Mouse (Mus musculus) spleen, adult 2 months (tissue): ENCODE results near the gene Map1lc3a. TPM values are rescaled to one million over a fixed set of nuclear protein-coding genes. Genes with fewer than 3 reads are reported as not detected.

ENCODE experiments used
- DNase-seq, 2 experiments: peaks; one replicate each; pipeline versions ENCODE4 v3.0.0 to v3.0.0-alpha.2; 2012 to 2021; ENCODE audit warnings: low spot score in 2 of 2, low read depth in 1 of 2
- H3K27ac ChIP-seq: fragments of 200-500 bp; 2 replicates; pipeline ENCODE4 v1.5.1; 2012; ENCODE audit warnings: low read length, inconsistent platforms; ENCODE audit not compliant: insufficient read depth
- H3K27me3 ChIP-seq: fragments of 200-500 bp; 2 replicates; pipeline ENCODE4 v1.6.1; 2012; ENCODE audit warnings: mild to moderate bottlenecking, moderate library complexity, low read length, inconsistent platforms; ENCODE audit not compliant: control insufficient read depth, insufficient read depth
- H3K36me3 ChIP-seq: fragments of 200-500 bp; 2 replicates; pipeline ENCODE4 v1.6.1; 2012; ENCODE audit warnings: mild to moderate bottlenecking, low read length, inconsistent platforms; ENCODE audit not compliant: control insufficient read depth, insufficient read depth
- H3K4me1 ChIP-seq: fragments of 200-500 bp; 2 replicates; pipeline ENCODE4 v1.6.1; 2011; ENCODE audit warnings: inconsistent platforms; ENCODE audit not compliant: control insufficient read depth, insufficient read depth, insufficient read length
- H3K4me3 ChIP-seq: fragments of 200-500 bp; 2 replicates; pipeline ENCODE4 v1.5.1; 2011; ENCODE audit warnings: mild to moderate bottlenecking, inconsistent platforms; ENCODE audit not compliant: insufficient read depth, insufficient read length; ENCODE audit errors: extremely low read depth
- CTCF ChIP-seq: fragments of 200-500 bp; IDR thresholded peaks from 2 replicates; pipeline ENCODE4 v1.5.1; 2011; ENCODE audit warnings: mild to moderate bottlenecking, inconsistent platforms; ENCODE audit not compliant: insufficient read depth, insufficient read length, insufficient replicate concordance; ENCODE audit errors: extremely low read depth
- POLR2A ChIP-seq: fragments of 200-500 bp; IDR thresholded peaks from 2 replicates; pipeline ENCODE4 v1.6.1; 2011; ENCODE audit warnings: low read depth, low read length, inconsistent platforms
- WGBS: fragments of 180-500 bp; shearing (Covaris S2); methylation state at CpG from one replicate; pipeline ENCODE4 v1.1.7; 2018; 5-methylcytosine and 5-hydroxymethylcytosine counted together
- polyA plus RNA-seq: library from polyadenylated mRNA; depleted of rRNA; stranded (reverse); fragments of >200 nt; gene quantifications from 2 replicates; pipeline ENCODE4 v1.2.3, GENCODE M21; 2012

Gene Map1lc3a
- polyA plus RNA-seq, 1 experiment = 42.7 TPM

DNA sequence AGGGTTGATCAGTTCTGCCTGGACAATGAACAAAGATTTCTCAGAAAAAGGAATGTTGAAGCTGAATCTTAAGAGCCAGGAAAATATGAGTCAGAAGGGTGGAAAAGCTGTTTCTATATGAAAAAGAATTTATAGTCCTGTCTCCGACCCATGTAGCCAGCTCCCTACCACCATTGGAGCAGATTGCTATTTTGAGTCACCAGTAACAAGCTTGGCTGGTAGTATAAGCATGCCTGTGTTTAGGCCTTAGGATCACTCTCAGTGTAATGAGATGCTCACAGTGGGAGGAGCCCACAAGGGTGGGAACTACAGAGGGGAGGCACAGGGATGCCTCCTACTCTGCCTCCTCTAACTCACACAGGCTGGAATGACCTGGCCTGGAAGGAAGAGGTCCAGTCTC, 27.9 kb upstream of the Map1lc3a start:
- no peak for TF ChIP-seq POLR2A
- no peak for TF ChIP-seq CTCF
- H3K27ac ChIP-seq = no peak overlapping the region
- H3K36me3 ChIP-seq = peaks cover 41% of the 10 kb centered on the region
- WGBS = 100% methylated on average over 1 of the region's 1 CpGs
- no peaks in the 10 kb centered on the region for H3K4me1 ChIP-seq
- H3K27me3 ChIP-seq = no peaks in the 10 kb centered on the region
- no peak overlapping the region for H3K4me3 ChIP-seq
- no peak for DNase-seq

- WGBS = 82% methylated on average over 2 of the region's 2 CpGs
- H3K27me3 ChIP-seq = no peaks in the 10 kb centered on the region
- no peak for DNase-seq
- no peak overlapping the region for H3K4me3 ChIP-seq
- no peaks in the 10 kb centered on the region for H3K4me1 ChIP-seq
- no peak overlapping the region for H3K27ac ChIP-seq
- TF ChIP-seq POLR2A (no peak), CTCF (no peak)
- H3K36me3 ChIP-seq = peaks cover 41% of the 10 kb centered on the region
Observed at GRCm38 (mm10) chr2:155248718-155249117, 27.4 kb upstream of the Map1lc3a start.

DNA sequence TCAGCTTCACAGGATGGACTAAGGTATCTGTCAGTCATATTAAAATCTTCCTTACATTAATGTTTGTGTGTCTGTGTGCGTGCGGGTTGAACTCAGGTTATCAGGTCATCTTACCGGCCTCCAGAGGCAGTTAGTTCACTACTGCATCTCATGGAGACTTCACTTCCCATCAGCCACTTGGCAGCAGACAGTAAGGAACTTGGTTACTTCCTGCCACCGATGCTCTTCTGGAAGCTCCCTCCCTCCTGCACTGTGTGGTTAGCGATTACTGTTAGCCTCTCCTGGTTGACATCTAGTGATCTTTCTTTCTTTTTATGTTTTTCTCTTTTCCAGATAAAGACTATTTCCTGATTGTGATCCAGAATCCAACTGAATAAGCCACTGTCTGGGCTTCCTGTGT, 26.5 kb upstream of the Map1lc3a start:
- H3K4me3 ChIP-seq = no peak overlapping the region
- no peaks in the 10 kb centered on the region for H3K4me1 ChIP-seq
- no peak for DNase-seq
- H3K36me3 ChIP-seq = peaks cover 35% of the 10 kb centered on the region
- TF ChIP-seq POLR2A (no peak), CTCF (no peak)
- no peaks in the 10 kb centered on the region for H3K27me3 ChIP-seq
- 64% methylated on average over 5 of the region's 5 CpGs for WGBS
- no peak overlapping the region for H3K27ac ChIP-seq

DNA sequence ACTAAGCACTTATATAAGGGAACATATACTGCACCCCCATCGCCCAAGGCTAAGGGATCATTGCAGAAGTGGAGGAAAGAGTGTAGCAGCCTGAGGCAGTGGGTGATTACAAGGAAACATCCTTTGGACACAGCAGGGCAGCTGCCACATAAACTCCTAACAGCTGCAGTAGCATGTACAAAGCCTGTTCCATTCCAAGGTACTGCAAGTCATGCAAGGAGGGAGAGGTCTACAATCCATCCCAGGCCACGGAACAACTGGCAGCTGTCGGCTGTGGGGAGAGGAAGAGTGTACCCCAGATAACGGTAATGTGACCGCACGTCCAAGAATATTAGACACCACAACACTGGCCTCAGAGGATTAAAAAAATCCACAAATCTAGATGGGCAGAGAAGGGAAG, 10.6 kb upstream of the Map1lc3a start:
- TF ChIP-seq CTCF = no peak
- Histone ChIP-seq H3K27me3 (no peaks in the 10 kb centered on the region), H3K36me3 (no peaks in the 10 kb centered on the region), H3K4me1 (no peaks in the 10 kb centered on the region), H3K4me3 (no peak overlapping the region), H3K27ac (no peak overlapping the region)
- 83% methylated on average over 6 of the region's 6 CpGs for WGBS
- no peak for DNase-seq

GRCm38 (mm10) chr2:155266896-155267295, 9.2 kb upstream of the Map1lc3a start:
- 88% methylated on average over 5 of the region's 5 CpGs for WGBS

GRCm38 (mm10) chr2:155271957-155272356, 4.1 kb upstream of the Map1lc3a start:
- Histone ChIP-seq H3K27ac (no peak overlapping the region), H3K36me3 (no peaks in the 10 kb centered on the region), H3K4me1 (peaks cover 3% of the 10 kb centered on the region; the same call in 1 of the 2 replicates), H3K4me3 (no peak overlapping the region), H3K27me3 (no peaks in the 10 kb centered on the region; the same call in 1 of the 2 replicates)
- 89% methylated on average over 6 of the region's 6 CpGs for WGBS
- TF ChIP-seq CTCF = peak; percentile 15; the same call in 1 of the 2 replicates
- no peak for TF ChIP-seq POLR2A
- no peak for DNase-seq

More at GRCm38 (mm10) chr2:155266896-155267295, 9.2 kb upstream of the Map1lc3a start:
- no peak overlapping the region for H3K27ac ChIP-seq
- DNase-seq = no peak
- TF ChIP-seq POLR2A (no peak), CTCF (no peak)
- no peak overlapping the region for H3K4me3 ChIP-seq
- H3K27me3 ChIP-seq = no peaks in the 10 kb centered on the region
- H3K36me3 ChIP-seq = no peaks in the 10 kb centered on the region
- no peaks in the 10 kb centered on the region for H3K4me1 ChIP-seq

DNA sequence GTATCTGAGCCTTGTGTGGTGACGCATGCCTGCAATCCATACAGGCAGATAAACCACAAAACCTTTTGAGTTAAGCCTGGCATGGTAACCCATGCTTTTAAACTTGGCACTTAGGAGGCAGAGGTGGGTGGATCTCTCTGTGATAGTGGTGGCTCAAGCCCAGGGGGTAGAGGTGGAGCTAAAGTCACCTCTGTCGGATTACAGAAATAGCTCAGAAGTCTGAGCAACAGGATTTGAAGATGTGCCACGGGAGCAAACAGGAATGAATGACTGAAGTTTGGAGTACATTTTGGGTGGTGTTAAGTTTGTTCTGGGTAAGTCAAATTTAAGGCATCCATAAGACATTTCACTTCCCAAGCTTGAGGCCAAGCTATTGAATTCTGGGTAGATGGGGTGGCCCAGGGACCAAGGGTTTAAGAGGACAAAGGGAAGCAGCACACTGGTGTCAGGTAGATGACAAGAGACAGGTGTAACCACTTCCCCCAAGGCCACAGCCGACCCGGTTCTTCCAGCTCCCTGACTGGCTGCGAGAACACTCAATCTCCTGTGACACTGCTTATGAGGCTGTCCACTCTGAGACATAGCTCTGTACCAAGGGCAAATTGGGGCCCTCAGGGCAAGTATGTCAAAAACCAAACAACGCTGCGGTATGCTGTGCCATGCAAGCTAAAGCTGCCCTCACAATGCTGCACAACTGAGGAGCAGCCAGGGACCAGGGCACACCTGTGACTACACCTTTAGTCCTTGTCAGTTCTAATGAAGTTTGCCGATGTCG, 3.5 kb upstream of the Map1lc3a start:
- Histone ChIP-seq H3K36me3 (no peaks in the 10 kb centered on the region), H3K27me3 (no peaks in the 10 kb centered on the region; the same call in 1 of the 2 replicates), H3K4me1 (peaks cover 8% of the 10 kb centered on the region), H3K27ac (no peak overlapping the region), H3K4me3 (no peak overlapping the region)
- 74% methylated on average over 10 of the region's 10 CpGs for WGBS
- no peak for DNase-seq
- no peak for TF ChIP-seq CTCF
